16 mouse cellular contexts compared by ENCODE assay signal in the genomic region with DNA sequence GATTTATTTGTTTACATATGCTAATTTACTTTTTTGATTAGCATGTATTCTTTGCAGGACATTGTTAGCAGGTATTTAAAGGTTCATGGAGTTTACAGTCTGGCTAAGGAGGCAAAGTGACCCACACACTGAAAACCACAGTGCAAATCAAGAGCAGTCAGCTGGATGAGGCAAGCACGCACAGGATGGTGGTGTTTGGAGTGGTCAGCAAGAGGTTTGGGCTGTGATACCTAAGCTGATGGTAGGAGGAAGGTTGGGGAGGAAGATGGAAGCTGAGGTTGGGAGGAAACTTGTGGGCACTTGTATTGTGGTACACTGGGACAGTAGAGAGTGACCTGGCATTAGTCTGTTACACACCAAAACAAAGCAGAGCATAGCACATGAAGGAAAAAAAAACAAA.
"Had no signal": no experiment of that assay in that cellular context is flagged by ENCODE, and none has a peak within 500 bp of the region (broad histone marks: within the 10 kb centered on the region; RNA-seq: fewer than 3 reads in every experiment).

No protein-coding gene starts in this region.

- H3K4me3 ChIP-seq: neural tube, embryonic 13.5 days; neural tube, embryonic 15.5 days; stomach, embryonic 15.5 days had no signal

- H3K9me3 ChIP-seq: neural tube, embryonic 13.5 days; neural tube, embryonic 15.5 days; stomach, embryonic 15.5 days had no signal

- H3K36me3 ChIP-seq: neural tube, embryonic 13.5 days; neural tube, embryonic 15.5 days; stomach, embryonic 15.5 days had no signal

- H3K9ac ChIP-seq: neural tube, embryonic 13.5 days; neural tube, embryonic 15.5 days; stomach, embryonic 15.5 days had no signal

- DNase-seq: retina, postnatal 1 day; right cerebral cortex, adult 18-20 months; right cerebral cortex, postnatal 14 days; right cerebral cortex, postnatal 25 days; right cerebral cortex, postnatal 4 days; spleen, adult 18-20 months; thymus, adult 18-20 months; thymus, adult 2 months; thymus, postnatal 14 days; thymus, postnatal 25 days; thymus, postnatal 36 days; thymus, postnatal 4 days had no signal

- H3K27me3 ChIP-seq: stomach, embryonic 15.5 days had no signal

- H3K27ac ChIP-seq: neural tube, embryonic 13.5 days; neural tube, embryonic 15.5 days; stomach, embryonic 15.5 days; stomach, postnatal 0 days had no signal

- H3K4me2 ChIP-seq: neural tube, embryonic 13.5 days; neural tube, embryonic 15.5 days; stomach, embryonic 15.5 days had no signal
